ENCODE assay signal across 21 mouse cellular contexts in genomic region chr8:103447916-103448315, GRCm38 (mm10).
"Had no signal": no experiment of that assay in that cellular context is flagged by ENCODE, and none has a peak within 500 bp of the region (broad histone marks: within the 10 kb centered on the region; RNA-seq: fewer than 3 reads in every experiment).

No protein-coding gene starts in this region.

- H3K36me3 ChIP-seq: limb, embryonic 10.5 days; limb, embryonic 13.5 days; liver, embryonic 12.5 days; liver, embryonic 15.5 days; lung, embryonic 15.5 days; midbrain, embryonic 10.5 days; stomach, embryonic 15.5 days had no signal

- H3K4me1 ChIP-seq: liver, embryonic 12.5 days; liver, embryonic 15.5 days; megakaryocyte, embryonic 14.5 days; stomach, embryonic 15.5 days had no signal

- ATAC-seq: liver, embryonic 12.5 days; midbrain, embryonic 16.5 days had no signal

- H3K27ac ChIP-seq: kidney, postnatal 0 days; layer of hippocampus, adult 2 months; limb, embryonic 10.5 days; limb, embryonic 13.5 days; liver, embryonic 12.5 days; liver, embryonic 15.5 days; lung, embryonic 15.5 days; midbrain, embryonic 10.5 days; stomach, embryonic 15.5 days had no signal

- H3K9ac ChIP-seq: limb, embryonic 13.5 days; liver, embryonic 12.5 days; liver, embryonic 15.5 days; lung, embryonic 15.5 days; stomach, embryonic 15.5 days had no signal

- H3K27me3 ChIP-seq: limb, embryonic 13.5 days; liver, embryonic 12.5 days; liver, embryonic 15.5 days; lung, embryonic 15.5 days; megakaryocyte, embryonic 14.5 days; stomach, embryonic 15.5 days had no signal

- H3K4me3 ChIP-seq: layer of hippocampus, adult 2 months; limb, embryonic 10.5 days; limb, embryonic 13.5 days; liver, embryonic 12.5 days; liver, embryonic 15.5 days; lung, embryonic 15.5 days; megakaryocyte, embryonic 14.5 days; midbrain, embryonic 10.5 days; stomach, embryonic 15.5 days had no signal

- H3K4me2 ChIP-seq: limb, embryonic 13.5 days; liver, embryonic 12.5 days; liver, embryonic 15.5 days; lung, embryonic 15.5 days; stomach, embryonic 15.5 days had no signal

- DNase-seq: kidney, adult 2 months; kidney, postnatal 25 days; layer of hippocampus, adult 9-11 months; liver; lung, adult 18-20 months; lung, postnatal 10 days; lung, postnatal 36 days; right cerebral cortex, postnatal 25 days; spleen, adult 18-20 months; thymus, postnatal 25 days had no signal

- H3K9me3 ChIP-seq: limb, embryonic 10.5 days; limb, embryonic 13.5 days; liver, embryonic 12.5 days; liver, embryonic 15.5 days; lung, embryonic 15.5 days; midbrain, embryonic 10.5 days; stomach, embryonic 15.5 days had no signal
